Mouse (Mus musculus) midbrain, embryonic 14.5 days (tissue): ENCODE data around the gene Psme1. TPM values are rescaled to one million over a fixed set of nuclear protein-coding genes. Genes with fewer than 3 reads are reported as not detected.

Experiments
- ATAC-seq: fragments of 200-750 bp; cut with Nextera tagmentation; 2 replicates; pipeline ENCODE4 v1.8.0; 2017; ENCODE audit warnings: moderate number of reproducible peaks, moderate library complexity; ENCODE audit not compliant: low FRiP score, low TSS enrichment
- DNase-seq: peaks from one replicate; pipeline ENCODE4 v3.0.0-alpha.2; 2015
- H3K27ac ChIP-seq: fragments of 300-500 bp; sonication (generic); replicated peaks from 2 replicates; pipeline ENCODE4 v1.5.1; 2014; ENCODE audit warnings: mild to moderate bottlenecking, low read depth, low read length, moderate library complexity
- H3K27me3 ChIP-seq: fragments of 300-500 bp; sonication (generic); 2 replicates; pipeline ENCODE4 v1.6.1; 2014; ENCODE audit warnings: low read length, control low read depth, mixed read lengths; ENCODE audit not compliant: control insufficient read depth, insufficient read depth
- H3K36me3 ChIP-seq: fragments of 300-500 bp; sonication (generic); 2 replicates; pipeline ENCODE4 v1.6.1; 2014; ENCODE audit warnings: low read length, control low read depth; ENCODE audit not compliant: control insufficient read depth, insufficient read depth
- H3K4me1 ChIP-seq: fragments of 300-500 bp; sonication (generic); 2 replicates; pipeline ENCODE4 v1.6.1; 2014; ENCODE audit warnings: mild to moderate bottlenecking, antibody characterized with exemption, low read length, control low read depth; ENCODE audit not compliant: control insufficient read depth, insufficient read depth
- H3K4me2 ChIP-seq: fragments of 300-500 bp; sonication (generic); 2 replicates; pipeline ENCODE4 v1.6.1; 2014; ENCODE audit warnings: mild to moderate bottlenecking, low read length, moderate library complexity
- H3K4me3 ChIP-seq: fragments of 300-500 bp; sonication (generic); replicated peaks from 2 replicates; pipeline ENCODE4 v1.5.1; 2014; ENCODE audit warnings: low read depth, low read length
- H3K9ac ChIP-seq: fragments of 300-500 bp; sonication (generic); replicated peaks from 2 replicates; pipeline ENCODE4 v1.6.1; 2014; ENCODE audit warnings: mild to moderate bottlenecking, low read length, moderate library complexity
- H3K9me3 ChIP-seq: fragments of 300-500 bp; sonication (generic); 2 replicates; pipeline ENCODE4 v1.6.1; 2016; ENCODE audit warnings: low read length, control low read depth, mixed read lengths; ENCODE audit not compliant: control insufficient read depth
- WGBS: fragments of 180-500 bp; shearing (Covaris S2); extraction: QIAGEN DNeasy Blood & Tissue Kit; methylation state at CpG from one replicate; pipeline ENCODE4 v1.1.7; 2014; 5-methylcytosine and 5-hydroxymethylcytosine counted together
- polyA plus RNA-seq: library from polyadenylated mRNA; unstranded; fragments of >200 nt; fragmentation: Nextera tagmentation; extraction: Ambion mirVana; gene quantifications from 2 replicates; pipeline ENCODE4 v1.2.1, GENCODE M21; 2014

Psme1 gene
- polyA plus RNA-seq, 1 experiment from 2014 or later = 189 TPM

GRCm38 (mm10) chr14:55561860-55562259 is 16.1 kb upstream of the Psme1 start:
- no peak overlapping the region for H3K27ac ChIP-seq
- no peak overlapping the region for H3K9ac ChIP-seq
- H3K4me1 ChIP-seq = peaks cover 11% of the 10 kb centered on the region
- H3K27me3 ChIP-seq = no peaks in the 10 kb centered on the region
- H3K9me3 ChIP-seq = no peaks in the 10 kb centered on the region
- H3K4me2 ChIP-seq = 0 out of 2 replicates have a peak overlapping the region, but pooled peaks have one; percentile 89
- no peak overlapping the region for H3K4me3 ChIP-seq
- DNase-seq = no peak
- WGBS = 85% methylated on average over 10 of the region's 10 CpGs
- no peak for ATAC-seq
- H3K36me3 ChIP-seq = peaks cover 36% of the 10 kb centered on the region

- Histone ChIP-seq H3K27ac (no peak overlapping the region), H3K36me3 (peaks cover 49% of the 10 kb centered on the region), H3K4me2 (no peak overlapping the region), H3K27me3 (no peaks in the 10 kb centered on the region), H3K4me1 (peaks cover 11% of the 10 kb centered on the region), H3K9me3 (no peaks in the 10 kb centered on the region), H3K4me3 (no peak overlapping the region), H3K9ac (no peak overlapping the region)
- ATAC-seq (no peak), DNase-seq (no peak)
- WGBS = 93% methylated on average over 11 of the region's 11 CpGs
Observed at GRCm38 (mm10) chr14:55563249-55563648, 14.7 kb upstream of the Psme1 start.

- Histone ChIP-seq H3K4me3 (no peak overlapping the region), H3K27ac (no peak overlapping the region), H3K36me3 (peaks cover 74% of the 10 kb centered on the region), H3K27me3 (no peaks in the 10 kb centered on the region), H3K4me2 (no peak overlapping the region), H3K9ac (no peak overlapping the region), H3K9me3 (no peaks in the 10 kb centered on the region), H3K4me1 (peaks cover 8% of the 10 kb centered on the region)
- WGBS = 88% methylated on average over 3 of the region's 3 CpGs
- ATAC-seq = no peak
- DNase-seq = no peak
Observed at GRCm38 (mm10) chr14:55565748-55566147, 12.2 kb upstream of the Psme1 start.

GRCm38 (mm10) chr14:55567496-55567895 is 10.4 kb upstream of the Psme1 start:
- H3K9ac ChIP-seq = no peak overlapping the region
- no peaks in the 10 kb centered on the region for H3K4me1 ChIP-seq
- no peak overlapping the region for H3K27ac ChIP-seq
- ATAC-seq = no peak
- 89% methylated on average over 3 of the region's 3 CpGs for WGBS
- H3K4me2 ChIP-seq = no peak overlapping the region
- H3K4me3 ChIP-seq = no peak overlapping the region
- H3K36me3 ChIP-seq = peaks cover 74% of the 10 kb centered on the region
- no peaks in the 10 kb centered on the region for H3K27me3 ChIP-seq
- no peak for DNase-seq
- H3K9me3 ChIP-seq = no peaks in the 10 kb centered on the region

- H3K27ac ChIP-seq = no peak overlapping the region
- DNase-seq = no peak
- no peaks in the 10 kb centered on the region for H3K27me3 ChIP-seq
- H3K9me3 ChIP-seq = no peaks in the 10 kb centered on the region
- no peak overlapping the region for H3K4me3 ChIP-seq
- WGBS = 91% methylated on average over 2 of the region's 2 CpGs
- H3K4me2 ChIP-seq = no peak overlapping the region
- peaks cover 50% of the 10 kb centered on the region for H3K36me3 ChIP-seq
- H3K4me1 ChIP-seq = no peaks in the 10 kb centered on the region
- no peak overlapping the region for H3K9ac ChIP-seq
- no peak for ATAC-seq
Observed at GRCm38 (mm10) chr14:55570588-55570987, 7.3 kb upstream of the Psme1 start.

- no peak overlapping the region for H3K27ac ChIP-seq
- DNase-seq (no peak), ATAC-seq (no peak)
- no peak overlapping the region for H3K4me2 ChIP-seq
- no peak overlapping the region for H3K9ac ChIP-seq
- no peaks in the 10 kb centered on the region for H3K9me3 ChIP-seq
- no peaks in the 10 kb centered on the region for H3K27me3 ChIP-seq
- no peak overlapping the region for H3K4me3 ChIP-seq
- no peaks in the 10 kb centered on the region for H3K4me1 ChIP-seq
- H3K36me3 ChIP-seq = peaks cover 39% of the 10 kb centered on the region
Observed at GRCm38 (mm10) chr14:55571760-55572159, 6.2 kb upstream of the Psme1 start.

- Histone ChIP-seq H3K27me3 (no peaks in the 10 kb centered on the region), H3K4me2 (no peak within 1 kb of the TSS), H3K9me3 (no peaks in the 10 kb centered on the region), H3K36me3 (peaks cover 11% of the 10 kb centered on the region), H3K27ac (no peak within 1 kb of the TSS), H3K4me3 (no peak within 1 kb of the TSS), H3K4me1 (peaks cover 13% of the 10 kb centered on the region), H3K9ac (no peak within 1 kb of the TSS)
- no peak for DNase-seq
- ATAC-seq = no peak
- 80% methylated on average over 8 of the region's 8 CpGs for WGBS
Observed at GRCm38 (mm10) chr14:55575302-55575701, 2.6 kb upstream of the Psme1 start, which contains the start of gene Fitm1. Gene Fitm1, plus strand, starts transcription at chr14:55575617.

GRCm38 (mm10) chr14:55575711-55576110 is 2.2 kb upstream of the Psme1 start:
- Histone ChIP-seq H3K27me3 (no peaks in the 10 kb centered on the region), H3K4me1 (peaks cover 13% of the 10 kb centered on the region), H3K27ac (no peak overlapping the region), H3K9me3 (no peaks in the 10 kb centered on the region), H3K36me3 (peaks cover 11% of the 10 kb centered on the region), H3K4me3 (no peak overlapping the region), H3K9ac (no peak overlapping the region), H3K4me2 (no peak overlapping the region)
- DNase-seq (no peak), ATAC-seq (no peak)
- WGBS = 80% methylated on average over 13 of the region's 13 CpGs

GRCm38 (mm10) chr14:55576376-55576775 is 1.5 kb upstream of the Psme1 start:
- H3K27me3 ChIP-seq = no peaks in the 10 kb centered on the region
- no peak overlapping the region for H3K27ac ChIP-seq
- H3K9ac ChIP-seq = no peak overlapping the region
- ATAC-seq (no peak), DNase-seq (no peak)
- H3K4me1 ChIP-seq = peaks cover 13% of the 10 kb centered on the region
- peaks cover 17% of the 10 kb centered on the region for H3K36me3 ChIP-seq
- no peak overlapping the region for H3K4me2 ChIP-seq
- WGBS = 79% methylated on average over 16 of the region's 16 CpGs
- H3K4me3 ChIP-seq = no peak overlapping the region
- no peaks in the 10 kb centered on the region for H3K9me3 ChIP-seq
